Mouse (Mus musculus): ENCODE results near the gene Glis3.

The Glis3 gene

GRCm38 (mm10) chr19:28495926-28496325 lies 184.0 kb downstream of the Glis3 start:
- DNase-seq (ENCODE audit: extremely low read depth, low read depth, low spot score), result no peak

DNA sequence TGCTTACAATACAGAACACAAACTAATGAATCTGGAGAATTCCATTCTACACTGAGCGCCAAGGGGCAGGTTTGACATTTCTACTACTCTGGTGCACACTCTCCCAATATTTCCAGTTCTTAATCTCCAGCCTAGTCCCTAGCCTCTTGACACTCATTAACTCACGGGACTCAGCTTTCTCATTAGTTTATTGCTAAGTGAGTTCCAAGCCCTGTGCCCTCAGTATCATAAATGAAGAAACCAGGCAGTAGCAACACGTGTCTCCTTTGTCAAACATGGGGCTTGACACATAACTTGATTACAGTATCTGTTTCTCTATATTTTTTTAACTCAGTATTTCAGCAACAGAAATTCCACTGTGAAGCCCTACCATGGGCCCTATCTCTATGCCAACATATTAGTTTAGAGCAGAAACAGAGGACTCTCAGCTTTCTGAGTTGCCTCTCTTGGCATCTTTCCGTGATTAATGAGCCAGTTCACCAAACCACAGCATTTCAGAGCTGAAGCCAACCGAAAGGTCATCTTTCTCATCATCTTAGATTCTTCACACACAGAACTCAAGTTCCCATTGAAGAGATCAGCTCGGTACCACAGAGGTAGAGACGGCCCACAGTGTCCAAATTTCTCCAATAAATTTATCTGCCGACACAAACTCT lies 186.1 kb downstream of the Glis3 start:
- DNase-seq (ENCODE audit: extremely low read depth, low read depth, low spot score), result no peak

- no peak for DNase-seq (ENCODE audit: extremely low read depth, low read depth, low spot score)
Observed at GRCm38 (mm10) chr19:28478055-28478454, 201.8 kb downstream of the Glis3 start.

GRCm38 (mm10) chr19:28477326-28477863 lies 202.5 kb downstream of the Glis3 start:
- DNase-seq (ENCODE audit: extremely low read depth, low read depth, low spot score), result no peak

DNA sequence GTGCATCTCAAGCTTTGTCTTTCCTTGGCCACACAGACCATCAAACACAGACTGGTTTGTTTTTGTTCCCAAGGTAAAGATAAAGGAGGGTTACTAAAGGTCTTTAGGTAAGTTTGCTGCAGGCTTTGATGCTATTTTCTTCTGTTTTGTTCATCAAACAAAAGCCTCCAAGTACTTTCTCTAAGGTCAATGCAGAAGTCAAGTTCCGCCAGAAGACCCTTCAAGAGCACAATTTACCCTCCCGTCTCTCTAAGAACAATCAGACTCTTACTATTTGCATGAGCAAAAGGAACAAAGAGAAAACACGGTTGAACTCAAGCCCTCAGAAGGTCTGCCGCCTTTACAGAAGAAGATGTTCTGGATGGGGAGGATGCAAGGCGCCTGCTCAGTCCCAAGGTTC lies 206.3 kb downstream of the Glis3 start:
- DNase-seq (ENCODE audit: extremely low read depth, low read depth, low spot score), result no peak

DNA sequence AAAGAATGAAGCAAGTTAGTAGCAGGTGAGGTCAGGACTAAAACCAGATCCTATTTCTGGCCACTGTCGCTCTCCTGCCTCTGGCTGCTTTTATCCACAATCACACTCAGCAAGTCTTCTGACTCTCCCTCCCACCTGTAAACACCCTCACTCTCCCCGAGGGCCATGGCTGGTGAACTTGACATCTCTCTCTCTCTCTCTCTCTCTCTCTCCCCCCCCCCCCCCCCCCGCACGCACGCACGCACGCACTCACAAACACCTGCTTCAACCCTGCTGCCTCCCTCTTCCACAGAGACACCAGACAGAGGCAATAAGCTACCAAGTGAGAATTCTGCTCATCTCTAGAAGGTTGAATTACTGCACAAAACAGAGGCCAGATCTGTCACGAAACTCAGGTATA lies 208.7 kb downstream of the Glis3 start:
- DNase-seq (ENCODE audit: extremely low read depth, low read depth, low spot score), result no peak

GRCm38 (mm10) chr19:28465779-28466178 lies 214.1 kb downstream of the Glis3 start:
- no peak for DNase-seq (ENCODE audit: extremely low read depth, low read depth, low spot score)

- no peak for DNase-seq (ENCODE audit: extremely low read depth, low read depth, low spot score)
Observed at GRCm38 (mm10) chr19:28454331-28454730, 225.5 kb downstream of the Glis3 start.

- DNase-seq (ENCODE audit: extremely low read depth, low read depth, low spot score), result no peak
Observed at GRCm38 (mm10) chr19:28452951-28453520, 226.8 kb downstream of the Glis3 start.

DNA sequence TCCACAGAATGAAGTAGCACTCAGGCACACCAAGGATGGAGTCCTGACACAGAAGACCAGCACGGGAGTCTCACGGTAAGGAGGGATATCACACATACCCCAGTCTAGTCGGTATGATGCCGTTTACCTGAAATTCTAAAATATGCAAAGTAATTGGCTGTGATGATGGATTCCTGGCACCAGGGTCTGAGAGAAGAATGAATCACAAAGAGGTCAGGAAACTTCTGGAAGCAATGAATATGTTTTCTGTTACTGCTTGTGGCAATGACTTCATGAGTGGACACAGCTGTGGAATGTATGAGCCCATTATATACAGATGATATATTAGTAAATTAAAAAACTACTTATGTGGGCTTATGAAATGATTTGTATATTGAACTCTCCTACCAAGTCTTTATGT lies 231.1 kb downstream of the Glis3 start:
- DNase-seq (ENCODE audit: extremely low read depth, low read depth, low spot score), result no peak

GRCm38 (mm10) chr19:28442161-28442560 lies 237.7 kb downstream of the Glis3 start:
- DNase-seq (ENCODE audit: extremely low read depth, low read depth, low spot score), result no peak

DNA sequence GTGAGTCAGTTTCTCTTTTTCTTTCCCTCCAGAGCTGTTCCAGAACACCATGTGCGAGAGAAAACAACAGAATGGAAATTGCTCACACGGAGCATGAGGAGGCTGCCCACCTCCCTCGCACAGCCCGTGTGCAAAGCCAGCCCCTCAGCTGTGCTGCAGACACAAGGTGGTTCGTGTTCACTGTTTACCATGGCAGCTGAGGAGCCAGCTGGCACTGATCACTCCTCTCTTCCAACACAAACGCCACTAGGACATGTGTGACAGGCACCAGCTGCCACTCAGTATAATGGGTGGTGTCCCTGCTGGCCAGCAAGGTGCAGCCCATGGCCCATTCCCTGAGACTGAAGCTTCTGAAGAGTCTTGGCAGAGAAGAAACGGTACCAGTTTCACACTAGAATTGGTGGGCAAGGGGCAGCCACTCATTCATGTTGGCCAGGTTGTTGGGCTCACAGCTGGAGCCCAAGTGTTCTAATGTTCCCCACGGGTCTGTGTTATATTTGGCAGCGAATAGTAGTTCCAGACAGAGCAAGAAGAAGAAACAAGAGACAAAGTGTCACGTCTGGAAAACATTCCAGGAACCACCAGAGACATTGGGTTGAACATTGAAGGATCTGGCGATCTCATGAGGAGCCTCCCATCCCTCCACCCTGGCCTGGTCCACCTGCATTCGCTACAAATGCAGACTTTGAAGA lies 243.3 kb downstream of the Glis3 start:
- no peak for DNase-seq (ENCODE audit: extremely low read depth, low read depth, low spot score)

- no peak for DNase-seq (ENCODE audit: extremely low read depth, low read depth, low spot score)
Observed at GRCm38 (mm10) chr19:28428220-28428816, 251.6 kb downstream of the Glis3 start.

DNA sequence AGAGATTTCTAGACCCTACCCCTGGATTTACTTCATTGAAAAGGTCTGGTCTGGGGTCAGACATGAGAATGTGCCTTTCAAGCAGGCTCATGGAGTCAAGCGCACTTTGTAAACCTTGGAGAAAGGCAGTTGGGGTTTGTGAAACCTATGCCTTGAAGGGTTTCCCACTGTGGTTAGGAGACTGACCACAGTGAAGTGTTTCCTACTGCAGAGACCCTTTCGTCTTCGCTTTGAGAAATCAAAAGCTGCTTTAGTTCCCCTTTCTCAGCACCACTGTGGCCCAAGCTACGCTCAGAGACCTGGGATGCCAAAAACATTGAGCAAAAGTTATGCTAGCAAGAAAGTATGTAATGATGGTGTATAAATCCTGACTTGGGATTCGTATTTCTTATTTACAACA lies 255.7 kb downstream of the Glis3 start:
- DNase-seq (ENCODE audit: extremely low read depth, low read depth, low spot score), result no peak

GRCm38 (mm10) chr19:28422939-28423338 lies 256.9 kb downstream of the Glis3 start:
- no peak for DNase-seq (ENCODE audit: extremely low read depth, low read depth, low spot score)

DNA sequence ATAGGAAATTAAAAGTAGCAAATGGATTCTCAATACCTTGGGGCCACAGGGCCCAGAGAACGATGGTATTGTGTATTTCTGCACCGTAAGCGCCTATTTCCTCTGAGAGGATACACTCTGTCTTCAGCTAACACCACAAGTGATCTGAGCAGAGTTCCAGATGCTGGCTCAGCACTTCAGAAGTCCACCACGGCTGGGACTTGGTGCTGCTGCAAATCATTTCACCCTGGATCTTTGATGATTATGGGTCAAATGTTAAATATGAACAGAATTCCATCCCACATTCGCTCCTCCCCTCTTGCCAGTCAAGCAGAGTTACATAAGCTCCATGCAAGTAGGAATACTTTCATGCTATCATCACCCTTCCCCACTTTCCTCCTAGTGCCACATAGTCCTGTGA lies 263.8 kb downstream of the Glis3 start:
- DNase-seq (ENCODE audit: extremely low read depth, low read depth, low spot score), result no peak

- no peak for DNase-seq (ENCODE audit: extremely low read depth, low read depth, low spot score)
Observed at GRCm38 (mm10) chr19:28408787-28409186, 271.1 kb downstream of the Glis3 start.

GRCm38 (mm10) chr19:28402956-28403355 lies 276.9 kb downstream of the Glis3 start:
- DNase-seq (ENCODE audit: extremely low read depth, low read depth, low spot score), result no peak

- no peak for DNase-seq (ENCODE audit: extremely low read depth, low read depth, low spot score)
Observed at GRCm38 (mm10) chr19:28395584-28395861, 284.4 kb downstream of the Glis3 start.

DNA sequence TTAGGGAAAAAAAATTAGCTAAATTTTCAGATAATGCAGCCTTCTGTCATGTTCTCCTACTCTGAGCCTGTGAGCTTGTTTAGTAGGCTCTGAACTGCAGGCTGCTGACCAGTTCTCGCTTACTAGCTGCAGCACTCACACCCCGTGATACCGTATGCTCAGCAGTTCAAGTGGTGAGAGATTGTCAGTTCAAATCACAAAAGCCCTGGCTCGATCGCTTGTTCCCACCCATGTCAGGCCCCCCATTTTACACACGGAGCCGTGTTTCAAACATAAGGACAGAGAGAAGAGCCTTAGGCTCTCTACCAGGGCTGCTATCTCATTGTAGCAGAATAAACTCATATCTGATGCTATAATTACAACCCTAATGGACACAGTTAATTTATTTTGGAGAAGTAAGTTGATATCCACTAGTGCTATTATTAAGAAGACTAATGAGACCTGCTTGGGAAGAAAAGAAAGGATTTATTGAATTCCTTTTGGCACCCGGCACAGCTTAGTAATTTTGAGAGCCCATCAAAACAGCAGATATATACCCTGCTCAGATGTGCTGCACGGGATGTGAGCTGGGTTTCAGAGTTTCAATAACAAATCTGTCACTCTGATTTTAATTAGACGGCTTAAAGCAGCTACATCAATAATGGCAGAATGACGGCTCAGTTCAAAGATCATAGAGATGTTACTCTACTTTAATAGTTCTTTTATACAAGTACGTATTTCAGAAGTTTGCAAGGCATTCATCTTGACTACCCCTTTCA lies 284.9 kb downstream of the Glis3 start:
- DNase-seq (ENCODE audit: extremely low read depth, low read depth, low spot score), result no peak

GRCm38 (mm10) chr19:28393766-28394165 lies 286.1 kb downstream of the Glis3 start:
- no peak for DNase-seq (ENCODE audit: extremely low read depth, low read depth, low spot score)
